Mouse (Mus musculus) macrophage (primary cell): ENCODE measurements around the gene Pamr1. TPM values are rescaled to one million over a fixed set of nuclear protein-coding genes. Genes with fewer than 3 reads are reported as not detected.

Experiments used
- polyA plus RNA-seq: library from polyadenylated mRNA; stranded (reverse); fragments of 250-400 nt; gene quantifications from 3 replicates; pipeline ENCODE4 v1.2.4, GENCODE M21; 2018; ENCODE audit warnings: inconsistent platforms

The Pamr1 gene
- polyA plus RNA-seq, 1 experiment from 2014 or later: not detected

Other genes starting within 250 kb of the Pamr1 start
- gene Trim44, start 142.2 kb upstream of the Pamr1 start, polyA plus RNA-seq: 22.0 to 40.5 TPM (median 37.0 TPM) in 3 replicates
- gene Fjx1, start 97.5 kb upstream of the Pamr1 start, polyA plus RNA-seq: not detected in 3 replicates
- 0.03 to 0.42 TPM (median 0.07 TPM) in 3 replicates for gene Slc1a2, start 108.6 kb downstream of the Pamr1 start, polyA plus RNA-seq